11 mouse cellular contexts compared by ENCODE assay signal in the genomic region with DNA sequence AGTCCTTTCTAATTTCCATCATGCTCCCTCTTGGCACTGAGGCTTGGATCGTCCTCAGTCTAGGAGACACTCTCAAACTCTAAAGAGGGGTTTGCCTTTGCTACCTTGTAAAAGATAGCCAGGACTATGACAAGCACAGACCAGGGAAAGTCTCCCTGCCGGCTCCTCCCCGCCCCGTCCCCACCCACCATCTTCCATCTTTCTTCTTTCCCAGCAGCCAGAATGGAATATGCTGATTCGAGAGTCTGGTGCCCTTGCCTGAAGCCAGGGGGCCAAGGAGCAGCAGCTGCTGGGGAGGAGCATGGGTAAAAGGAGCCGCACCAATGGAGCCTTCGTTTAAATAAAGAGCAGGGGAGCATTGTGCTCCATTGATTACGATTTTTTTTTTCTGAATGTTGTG.
DNase-seq lines count a peak whose midpoint lies in the region; ATAC-seq and TF ChIP-seq lines count a peak whose summit lies in the region.
"Had no signal": no experiment of that assay in that cellular context is flagged by ENCODE, and none has a peak within 500 bp of the region (broad histone marks: within the 10 kb centered on the region; RNA-seq: fewer than 3 reads in every experiment).

No protein-coding gene starts in this region.

- H3K36me3 ChIP-seq in midbrain, embryonic 10.5 days: no peaks in the 10 kb centered on the region
- H3K36me3 ChIP-seq in midbrain, embryonic 15.5 days (replicated peaks): no peaks in the 10 kb centered on the region
- H3K36me3 ChIP-seq in embryonic facial prominence, embryonic 12.5 days: no peaks in the 10 kb centered on the region
- no peaks in the 10 kb centered on the region for H3K36me3 ChIP-seq in hindbrain, embryonic 12.5 days
- H3K36me3 ChIP-seq in stomach, postnatal 0 days (ENCODE audit: control insufficient read depth, insufficient read depth, low read length): no peaks in the 10 kb centered on the region
- no peaks in the 10 kb centered on the region for H3K36me3 ChIP-seq in liver, postnatal 0 days (replicated peaks; ENCODE audit: insufficient read depth, low read length)
- H3K36me3 ChIP-seq: liver, embryonic 15.5 days had no signal

- H3K9me3 ChIP-seq in midbrain, embryonic 10.5 days (replicated peaks): no peaks in the 10 kb centered on the region
- no peaks in the 10 kb centered on the region for H3K9me3 ChIP-seq in midbrain, embryonic 15.5 days
- H3K9me3 ChIP-seq in embryonic facial prominence, embryonic 12.5 days: no peaks in the 10 kb centered on the region
- no peaks in the 10 kb centered on the region for H3K9me3 ChIP-seq in hindbrain, embryonic 12.5 days (replicated peaks)
- no peaks in the 10 kb centered on the region for H3K9me3 ChIP-seq in stomach, postnatal 0 days (ENCODE audit: control insufficient read depth, low read length)
- H3K9me3 ChIP-seq in liver, postnatal 0 days (ENCODE audit: low read length): no peaks in the 10 kb centered on the region
- H3K9me3 ChIP-seq: liver, embryonic 15.5 days had no signal

- 37% methylated on average over 8 of the region's 8 CpGs for whole genome bisulfite sequencing in midbrain, embryonic 10.5 days
- 22% methylated on average over 8 of the region's 8 CpGs for WGBS in midbrain, embryonic 15.5 days
- 35% methylated on average over 8 of the region's 8 CpGs for WGBS in embryonic facial prominence, embryonic 12.5 days
- WGBS in hindbrain, embryonic 12.5 days: 22% methylated on average over 8 of the region's 8 CpGs
- 60% methylated on average over 8 of the region's 8 CpGs for WGBS in stomach, postnatal 0 days
- WGBS in liver, postnatal 0 days (ENCODE audit: insufficient replicate concordance): 67% methylated on average over 8 of the region's 8 CpGs

- no peak for TF ChIP-seq EP300 in stomach, postnatal 0 days (optimal IDR thresholded peaks at IDR 0.05)
- no peak for TF ChIP-seq EP300 in liver, postnatal 0 days (IDR thresholded peaks at IDR 0.05; ENCODE audit: low read depth)

- ATAC-seq in midbrain, embryonic 15.5 days (replicated peaks): no peak
- no peak for ATAC-seq in embryonic facial prominence, embryonic 12.5 days (ENCODE audit: insufficient number of reproducible peaks, insufficient read depth, low FRiP score, low TSS enrichment)
- ATAC-seq in hindbrain, embryonic 12.5 days (ENCODE audit: low FRiP score): peak; percentile 63
- no peak for ATAC-seq in stomach, postnatal 0 days (ENCODE audit: low FRiP score, low TSS enrichment)
- ATAC-seq in liver, postnatal 0 days: no peak

- H3K27ac ChIP-seq in midbrain, embryonic 10.5 days (replicated peaks): peak overlapping the region; percentile 76
- H3K27ac ChIP-seq in midbrain, embryonic 15.5 days: no peak overlapping the region
- peak overlapping the region; percentile 72 for H3K27ac ChIP-seq in embryonic facial prominence, embryonic 12.5 days
- H3K27ac ChIP-seq in hindbrain, embryonic 12.5 days: peak overlapping the region; percentile 79
- H3K27ac ChIP-seq in stomach, postnatal 0 days (replicated peaks): no peak overlapping the region
- no peak overlapping the region for H3K27ac ChIP-seq in liver, postnatal 0 days (ENCODE audit: low read depth)
- H3K27ac ChIP-seq: liver, embryonic 15.5 days had no signal

- peak; percentile 29 for DNase-seq in midbrain, embryonic 10.5 days (ENCODE audit: low spot score)
- DNase-seq in stomach, postnatal 0 days (ENCODE audit: low spot score): no peak
- DNase-seq in liver, postnatal 0 days: no peak
- DNase-seq in urinary bladder, postnatal 10 days (ENCODE audit: low spot score): no peak
- DNase-seq: adrenal gland, postnatal 25 days; cerebellum, adult 2 months; kidney, adult 11 months had no signal

- no peak overlapping the region for H3K9ac ChIP-seq in midbrain, embryonic 15.5 days
- no peak overlapping the region for H3K9ac ChIP-seq in embryonic facial prominence, embryonic 12.5 days
- H3K9ac ChIP-seq in hindbrain, embryonic 12.5 days: no peak overlapping the region
- H3K9ac ChIP-seq in stomach, postnatal 0 days (ENCODE audit: low read length): no peak overlapping the region
- no peak overlapping the region for H3K9ac ChIP-seq in liver, postnatal 0 days (replicated peaks)
- H3K9ac ChIP-seq: liver, embryonic 15.5 days had no signal

- H3K4me1 ChIP-seq in midbrain, embryonic 10.5 days: peaks cover 40% of the 10 kb centered on the region
- H3K4me1 ChIP-seq in midbrain, embryonic 15.5 days: peaks cover 12% of the 10 kb centered on the region
- peaks cover 21% of the 10 kb centered on the region for H3K4me1 ChIP-seq in embryonic facial prominence, embryonic 12.5 days
- H3K4me1 ChIP-seq in hindbrain, embryonic 12.5 days: peaks cover 29% of the 10 kb centered on the region
- H3K4me1 ChIP-seq in stomach, postnatal 0 days (replicated peaks; ENCODE audit: control insufficient read depth, insufficient read depth): peaks cover 5% of the 10 kb centered on the region; the same call in 1 of the 2 replicates
- peaks cover 2% of the 10 kb centered on the region; the same call in 1 of the 2 replicates for H3K4me1 ChIP-seq in liver, postnatal 0 days (ENCODE audit: insufficient read depth)

- TF ChIP-seq CTCF in stomach, postnatal 0 days (IDR thresholded peaks at IDR 0.05; ENCODE audit: low read depth): 0 out of 2 replicates have a peak, but pooled peaks have one; percentile 19
- TF ChIP-seq CTCF in liver, postnatal 0 days (IDR thresholded peaks at IDR 0.05; ENCODE audit: low read depth): no peak

- H3K4me2 ChIP-seq in midbrain, embryonic 15.5 days: no peak overlapping the region
- no peak overlapping the region for H3K4me2 ChIP-seq in embryonic facial prominence, embryonic 12.5 days (replicated peaks)
- H3K4me2 ChIP-seq in hindbrain, embryonic 12.5 days (replicated peaks): 0 out of 2 replicates have a peak overlapping the region, but pooled peaks have one; percentile 3
- no peak overlapping the region for H3K4me2 ChIP-seq in stomach, postnatal 0 days (replicated peaks; ENCODE audit: low read depth)
- H3K4me2 ChIP-seq in liver, postnatal 0 days (ENCODE audit: low read depth, low read length): no peak overlapping the region
- H3K4me2 ChIP-seq: liver, embryonic 15.5 days had no signal

- peaks cover 6% of the 10 kb centered on the region; the same call in 1 of the 2 replicates for H3K27me3 ChIP-seq in midbrain, embryonic 10.5 days (ENCODE audit: low read depth, poor library complexity, severe bottlenecking)
- no peaks in the 10 kb centered on the region; the same call in 1 of the 2 replicates for H3K27me3 ChIP-seq in midbrain, embryonic 15.5 days (replicated peaks)
- H3K27me3 ChIP-seq in embryonic facial prominence, embryonic 12.5 days: no peaks in the 10 kb centered on the region
- H3K27me3 ChIP-seq in hindbrain, embryonic 12.5 days: peaks cover 5% of the 10 kb centered on the region; the same call in 1 of the 2 replicates
- H3K27me3 ChIP-seq in stomach, postnatal 0 days (ENCODE audit: control insufficient read depth, insufficient read depth, low read length): no peaks in the 10 kb centered on the region
- H3K27me3 ChIP-seq in liver, postnatal 0 days (ENCODE audit: insufficient read depth, low read length): no peaks in the 10 kb centered on the region
- H3K27me3 ChIP-seq: liver, embryonic 15.5 days had no signal

- H3K4me3 ChIP-seq in midbrain, embryonic 10.5 days: no peak overlapping the region
- H3K4me3 ChIP-seq in midbrain, embryonic 15.5 days: no peak overlapping the region
- H3K4me3 ChIP-seq in embryonic facial prominence, embryonic 12.5 days: no peak overlapping the region
- H3K4me3 ChIP-seq in hindbrain, embryonic 12.5 days: no peak overlapping the region
- no peak overlapping the region for H3K4me3 ChIP-seq in stomach, postnatal 0 days (ENCODE audit: low read depth, low read length)
- H3K4me3 ChIP-seq in liver, postnatal 0 days (ENCODE audit: low read depth, low read length): no peak overlapping the region
- H3K4me3 ChIP-seq: liver, embryonic 15.5 days had no signal

Comparison
In these comparisons a context has a peak if more than half of its experiments do, and no peak if none do; other contexts are left out.
1. H3K27ac ChIP-seq: peak in midbrain, embryonic 10.5 days (single experiment), embryonic facial prominence, embryonic 12.5 days (single experiment) and hindbrain, embryonic 12.5 days (single experiment); none in midbrain, embryonic 15.5 days (single experiment), stomach, postnatal 0 days (single experiment) and liver, postnatal 0 days (single experiment).